Mouse (Mus musculus): ENCODE measurements around the gene Dusp5. TPM values are rescaled to one million over a fixed set of nuclear protein-coding genes. Genes with fewer than 3 reads are reported as not detected.
"Not testable (repeated sequence)": the region's sequence is repeated elsewhere in the genome, so short reads cannot be mapped to it uniquely, and the experiment has no call there.

Dusp5 gene
- total RNA-seq, 2 experiments from 2014 or later = 10.3 to 14.2 TPM

GRCm38 (mm10) chr19:53572607-53573006, 43.7 kb downstream of the Dusp5 start:
- intact Hi-C loops (cut with DNase I) = no loop called here
- DNase-seq = no peak

DNA sequence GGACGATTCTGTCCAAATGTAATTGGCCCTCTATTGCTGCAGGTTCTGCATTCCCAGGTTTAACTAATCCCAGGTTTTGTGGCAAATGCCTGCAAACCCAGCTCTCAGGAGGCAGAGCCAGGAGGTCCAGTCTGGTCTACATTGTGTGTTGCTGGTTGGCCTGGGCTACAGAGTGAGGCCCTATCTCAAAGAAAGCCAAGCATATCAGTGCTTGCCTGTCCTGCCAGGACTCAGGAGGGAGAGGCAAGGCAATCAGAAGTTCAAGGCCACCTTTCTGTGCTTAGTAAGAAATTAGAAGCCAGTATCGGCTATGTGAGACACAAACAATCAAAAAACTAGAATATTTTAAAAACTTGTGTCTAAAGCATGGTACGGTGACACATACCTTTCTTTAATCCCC, 44.2 kb downstream of the Dusp5 start:
- no peak for DNase-seq
- intact Hi-C loops (cut with DNase I) = no loop called here

DNA sequence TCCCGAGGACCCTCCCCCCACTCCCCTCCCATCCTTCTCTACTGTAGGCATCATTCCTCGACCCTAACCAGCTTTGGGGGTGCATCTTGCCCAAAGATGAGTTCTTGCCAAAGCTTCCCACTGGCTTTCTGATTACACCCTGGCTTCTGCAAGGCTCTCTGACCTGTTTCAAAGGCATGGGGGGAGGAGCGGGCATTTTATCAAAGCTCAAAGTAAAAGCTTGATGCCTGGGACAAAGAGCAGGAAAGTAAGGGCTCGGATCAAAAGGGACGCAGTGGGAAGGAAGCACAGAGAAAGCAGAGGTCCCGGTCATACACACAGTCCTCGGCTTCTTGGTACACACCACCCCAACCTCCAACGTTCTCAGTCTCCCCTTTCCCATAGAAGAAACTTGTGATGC, 45.2 kb downstream of the Dusp5 start:
- intact Hi-C loops (cut with DNase I) = no loop called here
- DNase-seq = no peak

DNA sequence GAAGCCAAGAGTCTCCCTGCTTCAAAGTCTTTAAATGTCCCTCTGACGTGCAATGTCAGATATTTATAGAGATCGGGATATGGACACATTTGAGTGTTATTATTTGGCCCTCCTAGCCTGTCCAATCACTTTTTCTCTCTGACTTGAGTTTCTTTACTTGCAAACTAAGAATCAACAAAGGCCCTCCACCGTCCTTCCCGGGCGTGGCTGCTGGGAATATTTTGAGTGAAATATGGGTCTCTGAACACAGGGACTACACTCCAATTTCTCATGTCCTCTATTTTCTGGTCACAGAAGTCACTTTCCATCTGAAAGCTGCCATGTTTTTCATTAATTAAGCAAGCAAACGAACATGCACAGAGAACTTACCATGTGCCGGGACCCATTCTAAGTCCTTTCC, 45.6 kb downstream of the Dusp5 start:
- intact Hi-C loops (cut with DNase I) = no loop called here
- DNase-seq = no peak

DNA sequence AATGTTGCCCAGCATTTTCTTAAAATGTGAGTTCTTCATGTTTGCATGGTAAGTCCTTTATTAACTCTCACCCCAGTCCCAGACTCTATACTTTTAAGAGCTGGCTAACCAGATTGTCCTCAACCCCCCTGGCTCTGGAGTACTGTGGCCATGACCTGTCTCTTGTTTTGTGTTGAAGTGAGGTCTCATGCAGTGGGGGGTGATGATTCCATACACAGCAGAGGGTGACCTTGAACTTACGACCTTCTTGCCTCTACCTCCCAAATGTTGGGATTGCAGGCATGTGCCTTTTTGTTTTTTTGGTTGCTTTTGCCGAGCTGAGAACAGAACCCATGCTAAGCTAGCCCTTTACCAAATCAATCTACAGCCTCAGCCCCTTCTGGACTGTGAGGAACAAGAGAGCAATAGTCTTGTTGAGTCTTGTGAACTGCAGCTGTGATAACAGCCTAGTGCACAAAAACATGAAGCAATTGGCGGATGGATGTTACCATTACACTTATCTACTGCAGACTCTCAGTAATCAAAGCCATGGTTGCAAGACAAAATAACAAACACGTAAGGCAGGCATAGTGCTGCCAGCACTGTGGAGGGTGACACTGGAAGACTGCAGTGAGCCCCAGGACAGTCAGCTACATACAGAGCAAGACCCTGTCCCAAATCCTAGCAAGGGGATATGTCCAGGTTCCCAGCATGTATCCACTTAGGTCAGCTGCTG, 46.5 kb downstream of the Dusp5 start:
- DNase-seq = no peak
- intact Hi-C loops (cut with DNase I) = loop anchor here (2.0 kb wide), 1 partner anchor 47 kb away; the partner anchor contains the start of gene Dusp5

DNA sequence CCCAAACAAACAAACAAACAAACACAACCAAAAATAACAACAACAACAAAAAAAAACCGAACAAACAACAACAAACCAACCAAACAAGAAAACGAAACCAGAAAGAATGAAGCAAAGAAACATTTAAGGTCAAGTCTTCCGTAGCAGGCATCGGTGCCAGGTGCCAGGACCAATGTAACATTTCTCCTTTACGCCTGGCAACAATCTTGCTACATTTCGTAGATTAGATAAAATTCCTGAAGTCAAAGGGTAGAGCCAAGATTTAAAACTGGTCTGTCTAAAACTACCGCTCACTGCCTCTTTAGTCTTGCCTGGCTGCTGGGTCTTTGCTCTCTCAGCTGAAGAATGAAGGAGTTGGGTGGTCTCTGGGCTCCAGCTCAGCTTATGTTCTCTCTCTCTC, 47.2 kb downstream of the Dusp5 start:
- peak; percentile 52 to 55 for DNase-seq
- intact Hi-C loops (cut with DNase I) = loop anchor here (2.0 kb wide), 1 partner anchor 47 kb away; the partner anchor contains the start of gene Dusp5

GRCm38 (mm10) chr19:53577025-53577800, 48.3 kb downstream of the Dusp5 start:
- intact Hi-C loops (cut with DNase I) = loop anchor here (2.0 kb wide), 1 partner anchor 48 kb away; the partner anchor contains the start of gene Dusp5
- DNase-seq = peak in 1 of 2 experiments; percentile 51

DNA sequence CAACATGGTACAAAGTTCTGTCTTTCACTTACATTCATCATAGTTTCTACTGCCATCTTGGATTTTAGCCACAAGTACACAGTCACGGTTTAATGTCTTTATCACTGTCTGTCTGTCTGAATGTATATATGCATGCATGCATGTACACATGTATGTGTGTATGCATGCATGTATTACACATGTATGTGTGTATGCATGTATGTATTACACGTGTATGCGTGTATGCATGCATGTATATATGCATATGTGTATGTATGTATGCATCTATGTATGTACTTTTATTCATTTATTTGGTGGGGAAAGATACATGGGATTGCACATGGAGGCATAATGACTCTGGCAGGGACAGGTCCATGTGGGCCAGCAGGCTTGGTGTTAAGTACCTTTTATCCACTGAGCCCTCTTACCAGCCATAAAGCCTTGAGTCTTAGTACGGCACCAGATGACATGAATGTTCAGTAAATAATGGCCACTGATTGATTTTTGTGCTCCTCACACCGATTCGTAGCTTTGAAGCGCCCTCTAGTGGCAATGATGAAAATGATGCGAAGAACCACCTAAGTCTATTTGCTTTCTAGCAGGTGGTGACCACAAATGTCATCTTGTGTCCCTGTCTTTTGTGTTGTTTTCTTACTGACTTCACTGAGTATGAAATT, 49.8 kb downstream of the Dusp5 start:
- peak; percentile 74 to 84 for DNase-seq
- intact Hi-C loops (cut with DNase I) = loop anchor here (1.0 kb wide), 2 partner anchors 158 to 183 kb away; no protein-coding TSS in a partner anchor

DNA sequence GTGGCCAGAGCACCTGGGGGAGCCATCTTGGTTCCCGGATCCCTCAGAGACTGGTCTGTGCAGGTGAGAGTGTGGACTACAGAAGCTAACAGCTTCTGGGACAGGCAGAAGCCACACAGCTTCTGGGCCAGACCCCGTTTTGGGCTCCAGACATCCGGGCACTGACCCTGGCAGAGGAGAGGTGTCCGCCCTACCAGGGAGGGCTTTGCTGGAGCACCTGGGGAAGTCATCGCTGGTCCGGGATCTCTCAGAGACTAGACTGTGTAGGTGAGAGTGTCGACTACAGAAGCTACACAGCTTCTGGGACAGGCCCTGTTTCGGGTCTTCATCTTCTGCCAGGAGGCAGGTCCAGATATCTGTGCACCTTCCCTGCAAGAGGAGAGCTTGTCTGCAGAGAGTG, 51.4 kb downstream of the Dusp5 start:
- intact Hi-C loops (cut with DNase I); DNase-seq: not testable (repeated sequence)

DNA sequence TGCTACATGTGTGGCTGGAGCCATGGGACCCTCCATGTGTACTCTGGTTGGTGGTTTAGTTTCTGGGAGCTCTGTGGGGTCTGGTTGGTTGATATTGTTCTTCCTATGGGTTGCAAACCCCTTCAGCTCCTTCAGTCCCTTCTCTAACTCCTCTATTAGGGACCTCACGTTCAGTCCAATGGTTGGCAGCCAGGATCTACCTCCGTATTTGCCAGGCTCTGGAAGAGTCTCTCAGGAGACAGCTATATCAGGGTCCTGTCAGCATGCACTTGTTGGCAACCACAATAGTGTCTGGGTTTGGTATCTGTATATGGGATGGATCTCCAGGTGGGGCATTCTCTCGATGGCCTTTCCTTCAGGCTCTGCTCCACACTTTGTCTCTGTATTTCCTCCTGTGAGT, 58.8 kb downstream of the Dusp5 start:
- intact Hi-C loops (cut with DNase I); DNase-seq: not testable (repeated sequence)

DNA sequence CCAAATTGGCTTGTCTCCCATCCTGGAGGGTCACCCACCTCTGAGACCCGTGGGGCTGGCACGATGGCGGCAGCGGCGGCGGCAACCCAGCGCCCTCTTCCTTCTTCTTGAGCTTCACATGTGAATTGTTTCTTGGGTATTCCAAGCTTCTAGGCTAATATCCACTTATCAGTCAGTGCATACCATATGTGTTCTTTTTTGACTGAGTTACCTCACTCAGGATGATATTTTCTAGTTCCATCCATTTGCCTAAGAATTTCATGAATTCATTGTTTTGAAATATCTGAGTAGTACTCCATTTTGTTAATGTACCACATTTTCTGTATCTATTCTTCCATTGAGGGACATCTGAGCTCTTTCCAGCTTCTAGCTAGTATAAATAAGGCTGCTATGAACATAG, 60.1 kb downstream of the Dusp5 start, which contains the start of gene Nutf2-ps1:
Nutf2-ps1 (minus strand) TSS at position 101 of the 400 bp plus-strand sequence.
- DNase-seq; intact Hi-C loops (cut with DNase I): not testable (repeated sequence)

Other genes starting within 250 kb of the Dusp5 start
- 10 to 100 TPM; 36.3 to 39.9 TPM for gene Mxi1, start 218.6 kb upstream of the Dusp5 start, total RNA-seq (2021)
- not detected for gene Gm10197, start 157.3 kb upstream of the Dusp5 start, total RNA-seq (2021)
- 10 to 100 TPM; 37.3 to 39.5 TPM for gene Smndc1, start 138.5 kb upstream of the Dusp5 start, total RNA-seq (2021)
- 100 to 1,000 TPM in 1 of 2 experiments, 10 to 100 TPM in 1; 81.9 to 104 TPM for gene Nutf2-ps1, start 60.0 kb downstream of the Dusp5 start, total RNA-seq (2021)
- 10 to 100 TPM; 26.3 to 29.6 TPM for gene Smc3, start 71.3 kb downstream of the Dusp5 start, total RNA-seq (2021)
- gene Rbm20, start 148.2 kb downstream of the Dusp5 start, total RNA-seq (2021) = 100 to 1,000 TPM; 257 to 294 TPM

All from heart, postnatal 10 days (tissue).